Mouse (Mus musculus) liver (tissue): ENCODE data around the gene Sstr3.

Source experiments
- DNase-seq: peaks from one replicate; pipeline ENCODE4 v3.0.0-alpha.2; 2020; ENCODE audit warnings: mixed read lengths

Gene Sstr3

GRCm38 (mm10) chr15:78494968-78495406 lies 49.5 kb downstream of the Sstr3 start, which contains the start of gene Il2rb:
Gene Il2rb, minus strand, starts transcription at chr15:78495271.
- DNase-seq: no peak

- DNase-seq: no peak
Measured at GRCm38 (mm10) chr15:78493401-78494010, 51.0 kb downstream of the Sstr3 start.

GRCm38 (mm10) chr15:78491301-78491700 lies 53.2 kb downstream of the Sstr3 start:
- no peak for DNase-seq

GRCm38 (mm10) chr15:78489906-78490305 lies 54.6 kb downstream of the Sstr3 start:
- DNase-seq: no peak

GRCm38 (mm10) chr15:78489248-78489647 lies 55.2 kb downstream of the Sstr3 start:
- no peak for DNase-seq

- DNase-seq: no peak
Measured at GRCm38 (mm10) chr15:78487066-78487465, 57.4 kb downstream of the Sstr3 start.
